Mouse (Mus musculus): ENCODE measurements around the gene Scin.
A peak's percentile ranks its signal among the peaks of the same experiment; 100 is the strongest.

Scin gene

GRCm38 (mm10) chr12:40023918-40024317, 110.1 kb downstream of the Scin start:
- no peak for DNase-seq (ENCODE audit: low spot score)

GRCm38 (mm10) chr12:40023014-40023642, 110.9 kb downstream of the Scin start:
- DNase-seq (ENCODE audit: low spot score), result no peak

- no peak for DNase-seq (ENCODE audit: low spot score)
Observed at GRCm38 (mm10) chr12:40022344-40022743, 111.7 kb downstream of the Scin start.

DNA sequence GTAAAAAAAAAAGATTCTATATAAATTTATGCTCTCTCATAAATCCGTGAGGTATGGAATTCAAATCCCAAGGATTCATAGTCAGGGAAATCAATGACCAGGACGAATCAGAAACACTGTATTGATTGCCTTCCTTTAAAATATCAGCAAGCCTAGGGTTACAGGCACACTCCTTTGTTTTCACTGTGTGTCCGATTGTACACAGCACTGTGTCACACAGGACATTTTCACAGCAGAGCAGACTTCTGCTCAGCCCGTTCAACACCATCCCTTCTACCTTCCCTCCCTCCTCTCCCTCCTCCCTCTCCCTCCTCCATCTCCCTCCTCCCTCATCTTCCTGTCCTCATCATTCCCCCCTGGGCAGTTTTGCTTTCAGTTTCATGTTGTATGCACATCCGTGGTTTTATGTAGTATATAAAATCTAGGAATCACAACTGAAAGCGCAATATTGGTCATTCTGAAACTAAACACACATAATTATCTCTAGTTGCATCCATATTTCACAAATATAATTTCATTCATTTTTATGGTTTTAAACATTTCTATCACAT, 116.0 kb downstream of the Scin start:
- DNase-seq (ENCODE audit: low spot score), result no peak

DNA sequence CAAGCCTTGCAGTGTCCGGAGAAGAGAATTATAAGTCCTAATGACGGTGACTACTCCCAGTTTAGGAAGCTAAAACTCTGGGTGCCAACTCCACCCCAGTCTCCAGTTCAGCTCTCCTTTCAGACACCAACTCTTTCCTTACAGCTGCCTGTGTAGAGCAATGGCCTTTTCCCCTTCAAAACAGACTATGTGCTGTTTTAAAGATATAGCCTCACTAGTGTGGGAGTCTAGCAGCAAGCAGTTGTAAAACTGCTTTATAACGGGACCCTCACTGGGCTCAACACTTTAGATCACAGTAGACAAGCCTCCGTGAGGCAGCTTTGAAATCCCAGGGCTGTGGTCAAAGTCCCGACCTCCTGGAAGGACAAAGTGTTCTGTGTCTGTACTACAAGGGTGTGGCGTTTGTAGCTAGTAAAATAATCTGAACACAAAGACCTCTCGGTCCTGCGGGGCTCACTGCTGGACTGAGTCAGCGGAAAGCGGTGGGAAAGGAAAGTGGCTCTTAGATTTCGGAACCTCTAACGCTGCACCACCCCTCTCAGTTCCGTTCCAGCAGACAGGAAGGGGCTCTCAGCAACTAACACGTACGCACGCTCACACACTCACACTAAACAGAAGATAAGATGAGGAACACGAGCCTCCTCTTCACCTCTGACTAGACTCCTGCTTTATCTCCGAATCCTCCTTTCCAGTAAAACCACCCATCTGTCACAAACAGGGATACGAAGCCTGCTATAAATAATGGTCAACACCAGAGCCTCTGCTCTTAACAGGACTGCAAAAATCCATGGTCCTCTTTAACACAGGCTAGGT, 117.2 kb downstream of the Scin start:
- DNase-seq (ENCODE audit: low spot score), result peak; percentile 19

GRCm38 (mm10) chr12:40016068-40016467, 118.0 kb downstream of the Scin start:
- no peak for DNase-seq (ENCODE audit: low spot score)

- DNase-seq (ENCODE audit: low spot score), result no peak
Observed at GRCm38 (mm10) chr12:40009866-40010265, 124.2 kb downstream of the Scin start.
